Mouse (Mus musculus) kidney, adult 2 months (tissue): Measurements from ENCODE around the gene Il22ra1.

Experiments
- CTCF ChIP-seq: fragments of 200-500 bp; conservative IDR thresholded peaks from 2 replicates; pipeline ENCODE4 v1.5.1; 2011; ENCODE audit warnings: low read depth, mild to moderate bottlenecking, control low read depth, low read length, moderate library complexity, mixed read lengths; ENCODE audit not compliant: insufficient read depth, insufficient read length
- POLR2A ChIP-seq: fragments of 200-500 bp; IDR thresholded peaks from one replicate; pipeline ENCODE4 v1.6.1; 2011; ENCODE audit warnings: low read depth, low read length, control low read depth

GRCm38 (mm10) chr4:135750896-135751295 is 22.9 kb downstream of the Il22ra1 start:
- TF ChIP-seq CTCF (0 out of 2 replicates have a peak, but pooled peaks have one; percentile 24), POLR2A (no peak)
